8 mouse cellular contexts compared by ENCODE assay signal in genomic region chr2:10825278-10826133, GRCm38 (mm10).
DNase-seq lines count a peak whose midpoint lies in the region; ATAC-seq and TF ChIP-seq lines count a peak whose summit lies in the region.

No protein-coding gene starts in this region.

- TF ChIP-seq POLR2A in small intestine, adult 2 months (IDR thresholded peaks at IDR 0.05; ENCODE audit: low read depth, low read length), result no peak

- peak overlapping the region; percentile 50; the same call in 1 of the 2 replicates for H3K9ac ChIP-seq in midbrain, embryonic 11.5 days (ENCODE audit: low read length)

- peak; percentile 4 to 41 for DNase-seq in spleen, adult 18-20 months
- DNase-seq in spleen, adult 12 weeks (ENCODE audit: low spot score), result no peak
- peak; percentile 86 for DNase-seq in embryo, embryonic 10 days (ENCODE audit: low spot score)
- DNase-seq in kidney, adult 18-20 months, result peak; percentile 49
- peak; percentile 70 for DNase-seq in limb, embryonic 10.5 days (ENCODE audit: low spot score)
- peak; percentile 89 for DNase-seq in midbrain, embryonic 11.5 days (ENCODE audit: low spot score, missing footprints)

- H3K36me3 ChIP-seq in limb, embryonic 10.5 days, result no peaks in the 10 kb centered on the region
- no peaks in the 10 kb centered on the region for H3K36me3 ChIP-seq in midbrain, embryonic 11.5 days (ENCODE audit: control insufficient read depth, insufficient read depth, low read length)
- H3K36me3 ChIP-seq in small intestine, adult 2 months (ENCODE audit: control insufficient read depth, insufficient read depth, low read length), result no peaks in the 10 kb centered on the region

- peak; percentile 64; the same call in 1 of the 2 replicates for TF ChIP-seq CTCF in small intestine, adult 2 months (IDR thresholded peaks at IDR 0.05; ENCODE audit: extremely low read depth, insufficient read length, insufficient replicate concordance, low read depth, low read length)

- 35% methylated on average over 29 of the region's 29 CpGs for WGBS in limb, embryonic 10.5 days
- 36% methylated on average over 29 of the region's 29 CpGs for WGBS in midbrain, embryonic 11.5 days
- WGBS in small intestine, adult 2 months, result 24% methylated on average over 29 of the region's 29 CpGs

- peak overlapping the region; percentile 51 for H3K4me3 ChIP-seq in limb, embryonic 10.5 days
- H3K4me3 ChIP-seq in midbrain, embryonic 11.5 days (ENCODE audit: low read depth, low read length), result peak overlapping the region; percentile 24
- peak overlapping the region; percentile 43 for H3K4me3 ChIP-seq in small intestine, adult 2 months (ENCODE audit: low read depth, low read length)

- no peaks in the 10 kb centered on the region for H3K9me3 ChIP-seq in limb, embryonic 10.5 days (replicated peaks)
- no peaks in the 10 kb centered on the region for H3K9me3 ChIP-seq in midbrain, embryonic 11.5 days (ENCODE audit: control insufficient read depth, low read length)

- ATAC-seq in granulocyte monocyte progenitor cell, adult 5-6 weeks (replicated peaks; ENCODE audit: poor library complexity, severe bottlenecking), result peak; percentile 97
- ATAC-seq in midbrain, embryonic 11.5 days (ENCODE audit: low FRiP score), result peak; percentile 83; the same call in 1 of the 2 replicates

- H3K27me3 ChIP-seq in limb, embryonic 10.5 days (ENCODE audit: low read depth, poor library complexity, severe bottlenecking), result no peaks in the 10 kb centered on the region
- no peaks in the 10 kb centered on the region for H3K27me3 ChIP-seq in midbrain, embryonic 11.5 days (ENCODE audit: control insufficient read depth, insufficient read depth, low read length)
- H3K27me3 ChIP-seq in small intestine, adult 2 months (ENCODE audit: control insufficient read depth, insufficient read depth, low read length), result no peaks in the 10 kb centered on the region

- peak overlapping the region; percentile 39 for H3K4me2 ChIP-seq in midbrain, embryonic 11.5 days

- no peaks in the 10 kb centered on the region for H3K4me1 ChIP-seq in limb, embryonic 10.5 days
- no peaks in the 10 kb centered on the region for H3K4me1 ChIP-seq in midbrain, embryonic 11.5 days (ENCODE audit: control insufficient read depth, insufficient read depth, low read length)
- H3K4me1 ChIP-seq in small intestine, adult 2 months (ENCODE audit: control insufficient read depth, insufficient read depth, insufficient read length, low read length), result no peaks in the 10 kb centered on the region

- H3K27ac ChIP-seq in limb, embryonic 10.5 days, result peak overlapping the region; percentile 64; the same call in 1 of the 2 replicates
- H3K27ac ChIP-seq in midbrain, embryonic 11.5 days (ENCODE audit: low read depth, low read length), result no peak overlapping the region
- H3K27ac ChIP-seq in small intestine, adult 2 months (ENCODE audit: insufficient read depth, low read depth, low read length), result no peak overlapping the region
